Mouse (Mus musculus): ENCODE measurements around the gene Soat2.

DNA sequence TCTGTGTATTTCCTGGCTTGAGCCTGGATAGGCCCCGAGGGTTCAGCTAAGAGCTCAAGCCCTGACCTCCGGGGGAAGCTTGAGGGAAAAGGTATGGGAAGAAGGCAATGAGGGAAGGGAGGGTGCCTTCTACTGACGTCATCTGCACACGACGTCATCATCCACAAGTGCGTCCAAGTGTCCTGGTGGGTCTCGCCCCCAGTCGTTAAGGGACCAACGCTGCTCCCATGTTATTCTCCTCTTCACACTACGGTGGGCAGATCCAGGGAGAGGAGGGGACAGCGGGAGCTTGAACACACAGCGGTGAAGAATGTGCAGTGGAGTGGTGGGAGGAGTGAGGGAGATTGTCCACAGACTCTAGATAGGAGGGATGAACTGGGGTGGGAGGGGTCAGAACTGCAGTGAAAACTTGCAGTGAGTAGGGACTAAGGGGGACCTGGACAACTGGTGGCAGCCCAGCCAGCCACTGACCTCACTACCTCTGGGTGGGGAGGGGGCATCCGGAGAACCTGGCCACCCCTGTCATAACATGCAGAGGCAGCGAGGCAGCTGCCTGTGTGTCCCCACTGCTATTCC is 46.9 kb upstream of the Soat2 start:
- no peak for TF ChIP-seq CTCF (IDR thresholded peaks at IDR 0.05; ENCODE audit: insufficient read depth, low read depth, low read length)
- TF ChIP-seq POLR2A (IDR thresholded peaks at IDR 0.05; ENCODE audit: insufficient read depth, low read depth, low read length), result no peak; the same call in 1 of the 2 replicates

All from olfactory bulb, adult 2 months (tissue).